Mouse (Mus musculus) kidney, postnatal 4 days (tissue): ENCODE results near the gene Rtn1.

ENCODE experiments used
- DNase-seq, 2 experiments: peaks; one replicate each; pipeline ENCODE4 v3.0.0; 2021; ENCODE audit warnings: mixed read lengths in 2 of 2

The Rtn1 gene

GRCm38 (mm10) chr12:72273721-72274414, 135.0 kb downstream of the Rtn1 start:
- no peak for DNase-seq

- peak in 1 of 2 experiments; percentile 17 for DNase-seq
Measured at GRCm38 (mm10) chr12:72267614-72268013, 141.2 kb downstream of the Rtn1 start.

GRCm38 (mm10) chr12:72265261-72266228, 143.3 kb downstream of the Rtn1 start:
- peak; percentile 12 to 14 for DNase-seq

DNA sequence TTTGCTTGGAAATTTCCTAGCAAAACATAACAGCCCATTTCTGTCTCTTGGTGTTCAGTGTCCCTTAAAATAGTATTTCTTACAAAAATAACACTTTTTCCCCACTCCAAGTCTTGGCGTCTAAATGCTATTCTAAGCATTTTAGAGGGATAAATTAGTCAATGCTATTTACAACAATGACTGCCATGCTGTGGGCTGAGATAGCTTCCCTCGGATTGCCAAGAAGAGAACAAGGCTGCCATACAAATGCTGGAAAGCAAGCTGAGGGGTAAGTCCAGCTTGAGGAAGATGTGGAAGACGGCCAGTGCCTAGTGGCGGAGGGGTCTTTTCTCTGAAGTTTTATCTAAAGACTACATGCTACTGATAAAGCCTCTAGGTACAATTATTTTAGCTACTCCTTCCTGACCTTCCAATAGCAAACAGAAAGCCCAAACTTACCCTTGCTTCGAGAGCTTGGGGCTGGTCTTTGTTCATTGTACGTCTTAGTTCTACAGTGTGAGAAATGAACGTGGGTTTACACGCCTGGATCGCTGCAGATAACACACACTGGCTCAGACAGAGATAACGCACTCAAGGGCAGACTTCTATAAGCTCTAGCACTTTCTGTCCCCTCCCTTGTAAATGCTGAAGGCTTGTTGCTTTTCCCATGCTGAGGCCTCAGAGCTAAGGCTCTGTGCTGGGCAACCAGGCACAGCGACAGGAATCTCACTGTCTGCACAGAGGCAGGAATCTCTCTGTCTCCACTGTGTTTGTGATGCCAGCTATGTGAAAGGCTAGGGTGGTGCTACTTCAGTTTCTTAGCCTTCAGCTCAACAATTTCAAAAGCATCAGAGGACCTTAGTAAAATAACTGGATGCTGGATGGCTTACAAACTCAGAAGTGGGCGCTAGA, 145.4 kb downstream of the Rtn1 start:
- DNase-seq, result no peak

GRCm38 (mm10) chr12:72257000-72257399, 151.9 kb downstream of the Rtn1 start:
- DNase-seq, result no peak

DNA sequence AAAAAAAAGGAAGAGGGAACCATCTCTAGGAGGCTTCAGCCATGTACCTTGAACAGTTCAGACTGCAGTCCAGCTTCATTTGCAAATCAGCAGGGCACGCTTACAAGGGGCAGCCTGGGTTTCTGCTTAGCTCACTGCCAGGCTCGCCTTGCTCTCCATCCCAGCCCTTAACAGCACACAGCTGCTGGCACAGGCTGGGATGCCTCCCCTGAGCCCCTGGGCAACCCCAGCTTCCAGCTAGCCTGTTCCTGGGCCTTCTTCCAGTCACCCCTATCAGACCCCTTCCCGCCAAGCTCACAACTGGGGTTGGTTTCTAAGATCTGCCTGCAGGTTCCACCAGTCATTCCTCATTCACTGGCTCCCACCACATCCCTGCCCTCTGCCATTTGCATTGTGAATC, 155.8 kb downstream of the Rtn1 start:
- no peak for DNase-seq

- no peak for DNase-seq
Measured at GRCm38 (mm10) chr12:72251890-72252445, 156.9 kb downstream of the Rtn1 start.

GRCm38 (mm10) chr12:72244951-72245350, 163.9 kb downstream of the Rtn1 start:
- DNase-seq, result peak; percentile 22 to 28

DNA sequence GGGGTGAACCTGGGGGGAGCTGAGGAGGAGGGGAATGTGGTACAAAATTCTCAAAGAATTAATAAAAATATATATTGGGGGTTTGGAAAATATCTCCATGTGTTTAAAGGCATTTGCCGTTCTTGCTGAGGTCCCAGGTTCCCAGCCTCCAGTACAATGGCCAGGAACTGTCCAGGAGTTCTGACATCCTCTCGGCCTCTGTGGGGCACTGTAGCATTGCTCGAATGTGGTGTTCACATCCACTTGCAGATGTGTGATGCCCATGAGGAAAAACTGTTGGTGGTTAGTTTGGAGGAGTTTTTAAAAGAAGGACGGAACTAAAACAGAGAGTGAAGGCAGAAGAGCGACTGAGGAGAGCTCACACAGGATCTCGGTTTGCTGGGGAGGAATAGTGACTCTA, 166.0 kb downstream of the Rtn1 start:
- DNase-seq, result peak; percentile 12 to 18

DNA sequence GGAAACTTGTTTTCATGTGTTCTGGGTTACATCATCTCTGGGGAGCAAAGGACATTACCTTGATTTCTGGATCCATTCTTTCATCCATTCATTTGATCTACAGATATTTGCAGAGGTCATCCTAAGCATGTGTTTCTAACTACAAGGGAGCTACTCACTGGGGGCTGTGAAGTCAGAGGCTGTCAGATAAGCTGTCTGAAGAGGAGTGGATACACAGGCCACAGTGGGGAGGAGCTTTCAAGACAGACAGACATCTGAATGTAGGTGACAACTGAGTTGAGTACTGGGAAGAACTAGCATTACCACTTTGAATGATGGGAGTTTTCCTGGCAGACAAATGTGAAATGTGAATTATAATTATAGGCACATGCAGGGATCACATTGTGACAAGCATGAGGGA, 168.3 kb downstream of the Rtn1 start:
- no peak for DNase-seq

GRCm38 (mm10) chr12:72239230-72239894, 169.5 kb downstream of the Rtn1 start:
- DNase-seq, result no peak

DNA sequence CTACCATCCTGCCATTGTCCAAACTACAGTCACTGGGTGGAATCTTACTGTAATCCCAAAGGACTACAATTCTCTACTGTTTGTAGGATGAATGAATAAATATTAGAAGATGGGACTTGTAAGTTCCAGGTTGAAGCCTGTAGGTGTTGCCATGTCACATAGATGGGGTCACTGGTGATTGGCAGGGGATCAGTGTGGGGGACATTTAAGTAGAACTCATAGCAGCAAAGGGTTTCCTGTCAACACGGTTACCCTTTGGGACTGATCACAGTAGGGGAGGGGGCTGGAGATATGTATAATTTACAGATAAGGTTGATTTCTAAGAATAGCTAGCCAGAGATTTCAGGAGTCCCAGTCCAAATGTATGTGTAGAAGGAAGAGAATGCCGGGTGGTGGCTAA, 171.6 kb downstream of the Rtn1 start:
- no peak for DNase-seq

GRCm38 (mm10) chr12:72236564-72237011, 172.3 kb downstream of the Rtn1 start:
- DNase-seq, result peak; percentile 75 to 83

- no peak for DNase-seq
Measured at GRCm38 (mm10) chr12:72235621-72236351, 173.1 kb downstream of the Rtn1 start.

GRCm38 (mm10) chr12:72234966-72235365, 173.9 kb downstream of the Rtn1 start:
- DNase-seq, result no peak

- DNase-seq, result no peak
Measured at GRCm38 (mm10) chr12:72234151-72234550, 174.7 kb downstream of the Rtn1 start.

DNA sequence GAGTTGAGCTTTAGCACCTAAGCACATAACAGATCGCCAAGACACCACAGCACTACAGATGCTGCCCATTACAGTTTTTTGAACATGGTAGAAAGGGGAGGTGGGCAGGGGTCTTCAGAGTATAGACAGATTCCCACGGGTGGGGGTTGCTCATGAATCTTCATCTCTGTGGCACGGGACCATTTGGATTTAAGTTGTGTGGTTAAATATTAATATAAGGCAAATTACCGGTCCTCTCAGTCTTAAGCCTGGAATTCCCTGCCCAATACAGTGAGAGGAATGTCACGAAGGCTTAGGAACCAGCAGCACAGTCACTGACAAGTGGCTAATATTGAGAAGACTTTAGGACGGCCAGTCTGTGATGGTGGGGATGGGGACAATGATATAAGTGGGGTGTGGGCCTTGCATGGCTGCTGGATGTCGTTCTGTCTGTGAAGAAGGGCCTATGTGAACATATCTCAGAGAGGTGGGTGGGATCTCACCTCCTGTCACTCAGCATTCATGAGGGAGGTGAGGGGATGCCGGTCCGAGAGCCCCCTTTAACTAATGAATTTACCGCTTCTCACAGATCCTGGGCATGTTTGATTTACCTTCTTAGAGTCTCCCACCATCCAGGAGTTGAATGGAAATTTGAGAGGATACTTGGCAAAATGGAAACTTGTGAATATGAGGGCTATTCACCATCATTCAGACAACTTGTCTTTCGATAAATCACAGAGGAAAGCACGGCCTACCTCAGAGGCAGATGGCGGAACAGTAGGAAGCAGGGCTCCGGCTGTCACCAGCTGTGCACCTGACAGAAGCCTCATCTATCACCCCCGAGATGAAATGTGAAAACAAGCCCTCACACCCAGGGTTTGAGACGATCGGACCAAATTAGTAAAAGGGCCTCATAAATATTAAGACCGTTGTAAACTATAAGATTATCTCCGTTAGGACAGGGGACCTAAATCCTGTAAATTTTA, 175.7 kb downstream of the Rtn1 start:
- DNase-seq, result no peak

- DNase-seq, result no peak
Measured at GRCm38 (mm10) chr12:72232176-72232575, 176.7 kb downstream of the Rtn1 start.

- DNase-seq, result no peak
Measured at GRCm38 (mm10) chr12:72229451-72230196, 179.2 kb downstream of the Rtn1 start.
